Mouse (Mus musculus): ENCODE results near the gene Psmd14. TPM values are rescaled to one million over a fixed set of nuclear protein-coding genes. Genes with fewer than 3 reads are reported as not detected.

Psmd14 gene
- polyA plus RNA-seq, 2 experiments, result 79.3 to 175 TPM

DNA sequence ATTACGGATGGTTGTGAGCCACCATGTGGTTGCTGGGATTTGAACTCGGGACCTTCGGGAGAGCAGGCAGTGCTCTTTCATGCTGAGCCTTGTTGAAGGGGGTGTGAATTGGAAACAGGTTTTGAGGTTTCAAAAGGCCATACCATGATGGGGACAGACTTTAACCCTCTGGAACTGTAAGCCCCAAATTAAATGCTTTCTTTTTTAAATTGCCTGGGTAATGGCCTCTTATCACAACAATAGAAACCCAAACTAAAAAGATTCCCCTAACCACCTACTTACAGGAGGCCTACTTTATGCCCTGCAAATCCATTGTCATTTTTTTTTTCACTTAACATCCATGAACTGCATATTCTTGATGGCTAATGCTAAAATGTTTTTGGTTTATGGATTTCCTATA, 36.9 kb upstream of the Psmd14 start:
- H3K36me3 ChIP-seq (ENCODE audit: control insufficient read depth, insufficient read depth, low read length), result no peaks in the 10 kb centered on the region
- H3K4me3 ChIP-seq (replicated peaks; ENCODE audit: low read length), result no peak overlapping the region
- H3K9me3 ChIP-seq (ENCODE audit: control insufficient read depth, low read length), result no peaks in the 10 kb centered on the region
- no peaks in the 10 kb centered on the region for H3K4me1 ChIP-seq (ENCODE audit: control insufficient read depth, insufficient read depth, low read length)
- no peak for ATAC-seq (ENCODE audit: low FRiP score, low read depth)
- no peak overlapping the region for H3K9ac ChIP-seq (ENCODE audit: low read depth, low read length, severe bottlenecking)
- DNase-seq (ENCODE audit: low spot score), result no peak
- H3K27ac ChIP-seq (replicated peaks; ENCODE audit: low read depth, low read length), result no peak overlapping the region
- no peak overlapping the region for H3K4me2 ChIP-seq (replicated peaks; ENCODE audit: low read depth, low read length, severe bottlenecking)
- no peak for TF ChIP-seq POLR2A (IDR thresholded peaks at IDR 0.05; ENCODE audit: borderline replicate concordance, extremely low read depth, insufficient read depth, insufficient read length)
- 93% methylated on average over 3 of the region's 3 CpGs for WGBS
- H3K27me3 ChIP-seq (ENCODE audit: control insufficient read depth, insufficient read depth, low read length), result no peaks in the 10 kb centered on the region

- Histone ChIP-seq H3K4me1 (ENCODE audit: control insufficient read depth, insufficient read depth, low read length) (no peaks in the 10 kb centered on the region), H3K4me2 (replicated peaks; ENCODE audit: low read depth, low read length, severe bottlenecking) (no peak overlapping the region), H3K36me3 (ENCODE audit: control insufficient read depth, insufficient read depth, low read length) (no peaks in the 10 kb centered on the region), H3K27ac (replicated peaks; ENCODE audit: low read depth, low read length) (no peak overlapping the region), H3K9ac (ENCODE audit: low read depth, low read length, severe bottlenecking) (no peak overlapping the region), H3K27me3 (ENCODE audit: control insufficient read depth, insufficient read depth, low read length) (no peaks in the 10 kb centered on the region), H3K4me3 (replicated peaks; ENCODE audit: low read length) (no peak overlapping the region), H3K9me3 (ENCODE audit: control insufficient read depth, low read length) (no peaks in the 10 kb centered on the region)
- ATAC-seq (ENCODE audit: low FRiP score, low read depth), result no peak
- no peak for TF ChIP-seq POLR2A (IDR thresholded peaks at IDR 0.05; ENCODE audit: borderline replicate concordance, extremely low read depth, insufficient read depth, insufficient read length)
- DNase-seq (ENCODE audit: low spot score), result no peak
- 73% methylated on average over 1 of the region's 1 CpGs for WGBS
Measured at GRCm38 (mm10) chr2:61681572-61681971, 29.9 kb upstream of the Psmd14 start.

- Histone ChIP-seq H3K36me3 (ENCODE audit: control insufficient read depth, insufficient read depth, low read length) (no peaks in the 10 kb centered on the region), H3K4me3 (replicated peaks; ENCODE audit: low read length) (no peak overlapping the region), H3K9ac (ENCODE audit: low read depth, low read length, severe bottlenecking) (no peak overlapping the region), H3K9me3 (ENCODE audit: control insufficient read depth, low read length) (no peaks in the 10 kb centered on the region), H3K27ac (replicated peaks; ENCODE audit: low read depth, low read length) (no peak overlapping the region), H3K27me3 (ENCODE audit: control insufficient read depth, insufficient read depth, low read length) (no peaks in the 10 kb centered on the region), H3K4me2 (replicated peaks; ENCODE audit: low read depth, low read length, severe bottlenecking) (no peak overlapping the region), H3K4me1 (ENCODE audit: control insufficient read depth, insufficient read depth, low read length) (no peaks in the 10 kb centered on the region)
- no peak for TF ChIP-seq POLR2A (IDR thresholded peaks at IDR 0.05; ENCODE audit: borderline replicate concordance, extremely low read depth, insufficient read depth, insufficient read length)
- 73% methylated on average over 1 of the region's 1 CpGs for WGBS
- DNase-seq (ENCODE audit: low spot score) (no peak), ATAC-seq (ENCODE audit: low FRiP score, low read depth) (no peak)
Measured at GRCm38 (mm10) chr2:61686533-61686932, 25.0 kb upstream of the Psmd14 start.

DNA sequence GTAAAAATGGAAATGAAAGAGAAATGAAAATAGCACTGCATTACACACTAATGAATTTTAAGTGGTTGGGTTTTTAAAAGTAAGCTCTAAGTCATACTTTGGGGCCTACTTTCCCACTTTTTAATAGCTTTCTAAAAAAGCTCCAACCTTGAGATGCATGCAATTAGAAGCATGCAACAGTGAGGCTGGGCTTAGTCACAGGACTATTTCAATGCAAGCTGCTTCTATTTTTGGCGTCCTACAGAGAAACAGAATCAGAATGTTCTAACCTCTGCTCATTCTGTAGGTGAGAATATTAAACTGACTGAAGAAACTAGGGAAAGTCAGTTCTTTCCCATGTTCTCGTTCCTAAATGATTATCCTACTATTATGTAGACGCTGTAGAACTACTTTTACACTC, 22.4 kb upstream of the Psmd14 start:
- H3K4me2 ChIP-seq (replicated peaks; ENCODE audit: low read depth, low read length, severe bottlenecking), result no peak overlapping the region
- no peaks in the 10 kb centered on the region for H3K36me3 ChIP-seq (ENCODE audit: control insufficient read depth, insufficient read depth, low read length)
- H3K4me3 ChIP-seq (replicated peaks; ENCODE audit: low read length), result no peak overlapping the region
- no peaks in the 10 kb centered on the region for H3K27me3 ChIP-seq (ENCODE audit: control insufficient read depth, insufficient read depth, low read length)
- WGBS, result 79% methylated on average over 3 of the region's 3 CpGs
- TF ChIP-seq POLR2A (IDR thresholded peaks at IDR 0.05; ENCODE audit: borderline replicate concordance, extremely low read depth, insufficient read depth, insufficient read length), result no peak
- no peak for ATAC-seq (ENCODE audit: low FRiP score, low read depth)
- no peak for DNase-seq (ENCODE audit: low spot score)
- H3K4me1 ChIP-seq (ENCODE audit: control insufficient read depth, insufficient read depth, low read length), result no peaks in the 10 kb centered on the region
- no peak overlapping the region for H3K27ac ChIP-seq (replicated peaks; ENCODE audit: low read depth, low read length)
- H3K9me3 ChIP-seq (ENCODE audit: control insufficient read depth, low read length), result no peaks in the 10 kb centered on the region
- no peak overlapping the region for H3K9ac ChIP-seq (ENCODE audit: low read depth, low read length, severe bottlenecking)

- Histone ChIP-seq H3K4me2 (replicated peaks; ENCODE audit: low read depth, low read length, severe bottlenecking) (no peak overlapping the region), H3K36me3 (ENCODE audit: control insufficient read depth, insufficient read depth, low read length) (peaks cover 5% of the 10 kb centered on the region; the same call in 1 of the 2 replicates), H3K4me1 (ENCODE audit: control insufficient read depth, insufficient read depth, low read length) (peaks cover 5% of the 10 kb centered on the region; the same call in 1 of the 2 replicates), H3K27me3 (ENCODE audit: control insufficient read depth, insufficient read depth, low read length) (no peaks in the 10 kb centered on the region), H3K9me3 (ENCODE audit: control insufficient read depth, low read length) (no peaks in the 10 kb centered on the region), H3K27ac (replicated peaks; ENCODE audit: low read depth, low read length) (no peak overlapping the region), H3K9ac (ENCODE audit: low read depth, low read length, severe bottlenecking) (no peak overlapping the region), H3K4me3 (replicated peaks; ENCODE audit: low read length) (no peak overlapping the region)
- ATAC-seq (ENCODE audit: low FRiP score, low read depth), result no peak
- WGBS, result 93% methylated on average over 3 of the region's 3 CpGs
- DNase-seq (ENCODE audit: low spot score), result no peak
- no peak for TF ChIP-seq POLR2A (IDR thresholded peaks at IDR 0.05; ENCODE audit: borderline replicate concordance, extremely low read depth, insufficient read depth, insufficient read length)
Measured at GRCm38 (mm10) chr2:61709570-61709969, 1.9 kb upstream of the Psmd14 start.

GRCm38 (mm10) chr2:61712526-61712925, 1.0 kb downstream of the Psmd14 start:
- H3K36me3 ChIP-seq (ENCODE audit: control insufficient read depth, insufficient read depth, low read length), result peaks cover 5% of the 10 kb centered on the region; the same call in 1 of the 2 replicates
- TF ChIP-seq POLR2A (IDR thresholded peaks at IDR 0.05; ENCODE audit: borderline replicate concordance, extremely low read depth, insufficient read depth, insufficient read length), result no peak
- WGBS, result 42% methylated on average over 3 of the region's 3 CpGs
- DNase-seq (ENCODE audit: low spot score) (peak; percentile 7), ATAC-seq (ENCODE audit: low FRiP score, low read depth) (no peak)
- peaks cover 5% of the 10 kb centered on the region; the same call in 1 of the 2 replicates for H3K4me1 ChIP-seq (ENCODE audit: control insufficient read depth, insufficient read depth, low read length)
- H3K27ac ChIP-seq (replicated peaks; ENCODE audit: low read depth, low read length), result no peak overlapping the region
- no peaks in the 10 kb centered on the region for H3K9me3 ChIP-seq (ENCODE audit: control insufficient read depth, low read length)
- H3K4me2 ChIP-seq (replicated peaks; ENCODE audit: low read depth, low read length, severe bottlenecking), result peak overlapping the region; percentile 59
- peak overlapping the region; percentile 90 for H3K4me3 ChIP-seq (replicated peaks; ENCODE audit: low read length)
- H3K9ac ChIP-seq (ENCODE audit: low read depth, low read length, severe bottlenecking), result peak overlapping the region; percentile 83
- no peaks in the 10 kb centered on the region for H3K27me3 ChIP-seq (ENCODE audit: control insufficient read depth, insufficient read depth, low read length)
